Comparison of ENCODE assay signal across 11 mouse cellular contexts in genomic region chr8:94066121-94066863, GRCm38 (mm10). TPM values are rescaled to one million over a fixed set of nuclear protein-coding genes. Genes with fewer than 3 reads are reported as not detected.
DNase-seq lines count a peak whose midpoint lies in the region; ATAC-seq and TF ChIP-seq lines count a peak whose summit lies in the region.
"Had no signal": no experiment of that assay in that cellular context is flagged by ENCODE, and none has a peak within 500 bp of the region (broad histone marks: within the 10 kb centered on the region; RNA-seq: fewer than 3 reads in every experiment).

No protein-coding gene starts in this region.

- H3K27me3 ChIP-seq in forebrain, postnatal 0 days (ENCODE audit: insufficient read depth, low read length): no peaks in the 10 kb centered on the region
- H3K27me3 ChIP-seq in midbrain, embryonic 10.5 days (ENCODE audit: low read depth, poor library complexity, severe bottlenecking): no peaks in the 10 kb centered on the region

- 22% methylated on average over 11 of the region's 11 CpGs for WGBS in forebrain, postnatal 0 days
- WGBS in midbrain, embryonic 10.5 days: 55% methylated on average over 11 of the region's 11 CpGs

- peak; percentile 84 for ATAC-seq in forebrain, postnatal 0 days
- ATAC-seq: CD4-positive, CD25-positive, alpha-beta regulatory T cell, adult 4 months; liver, postnatal 0 days had no signal

- DNase-seq in right cerebral cortex, adult 2 months (ENCODE audit: low spot score in 2 of 2): peak; percentile 12 to 18
- no peak for DNase-seq in right cerebral cortex, adult 18-20 months
- DNase-seq in forebrain, postnatal 0 days: peak; percentile 61
- peak; percentile 48 for DNase-seq in midbrain, embryonic 10.5 days (ENCODE audit: low spot score)
- peak; percentile 15 for DNase-seq in telencephalon, adult 2 months (ENCODE audit: low read depth, low spot score)
- DNase-seq in gastrocnemius, postnatal 4 days (ENCODE audit: low spot score in 2 of 2): no peak
- DNase-seq in thymus, postnatal 10 days (ENCODE audit: low spot score in 2 of 2): no peak
- DNase-seq in kidney, adult 11 months: no peak
- DNase-seq: kidney, postnatal 10 days; liver, postnatal 0 days had no signal

- H3K4me1 ChIP-seq in forebrain, postnatal 0 days (ENCODE audit: insufficient read depth): no peaks in the 10 kb centered on the region
- H3K4me1 ChIP-seq in midbrain, embryonic 10.5 days: peaks cover 18% of the 10 kb centered on the region

- H3K9me3 ChIP-seq in forebrain, postnatal 0 days (ENCODE audit: low read length): no peaks in the 10 kb centered on the region
- H3K9me3 ChIP-seq in midbrain, embryonic 10.5 days (replicated peaks): no peaks in the 10 kb centered on the region

- peak overlapping the region; percentile 1; the same call in 1 of the 2 replicates for H3K27ac ChIP-seq in forebrain, postnatal 0 days (ENCODE audit: low read depth, low read length)
- peak overlapping the region; percentile 77 for H3K27ac ChIP-seq in midbrain, embryonic 10.5 days (replicated peaks)

- no peak overlapping the region for H3K4me2 ChIP-seq in forebrain, postnatal 0 days (ENCODE audit: low read depth)

- TF ChIP-seq CTCF in forebrain, postnatal 0 days (IDR thresholded peaks at IDR 0.05; ENCODE audit: low read depth): no peak

- no peak overlapping the region for H3K9ac ChIP-seq in forebrain, postnatal 0 days
- H3K9ac ChIP-seq: liver, postnatal 0 days had no signal

- H3K4me3 ChIP-seq in forebrain, postnatal 0 days (ENCODE audit: low read depth, low read length): no peak overlapping the region
- no peak overlapping the region for H3K4me3 ChIP-seq in midbrain, embryonic 10.5 days

- H3K36me3 ChIP-seq in forebrain, postnatal 0 days (ENCODE audit: insufficient read depth): peaks cover 47% of the 10 kb centered on the region
- peaks cover 65% of the 10 kb centered on the region for H3K36me3 ChIP-seq in midbrain, embryonic 10.5 days

RNA-seq across cellular contexts. Expression of gene Ogfod1, which starts 29.3 kb away (rescaled TPM):
- total RNA-seq in forebrain, postnatal 0 days (2014; rRNA removed): 15.4 and 17.9 TPM in 2 replicates
- polyA plus RNA-seq in forebrain, postnatal 0 days (2015; fragmentation: Nextera tagmentation; extraction: Ambion mirVana): 5.3 and 8.2 TPM in 2 replicates
- 10.8 and 11.6 TPM in 2 replicates for polyA plus RNA-seq in midbrain, embryonic 10.5 days (2016; fragmentation: Nextera tagmentation; extraction: Ambion mirVana)
- 10 to 100 TPM; 19.2 to 20.2 TPM for total RNA-seq in gastrocnemius, postnatal 4 days (2021)

RNA-seq across cellular contexts. Expression of gene Nudt21, which starts 29.5 kb away (rescaled TPM):
- total RNA-seq in forebrain, postnatal 0 days (2014; rRNA removed): 107 and 110 TPM in 2 replicates
- polyA plus RNA-seq in forebrain, postnatal 0 days (2015; fragmentation: Nextera tagmentation; extraction: Ambion mirVana): 104 and 131 TPM in 2 replicates
- polyA plus RNA-seq in midbrain, embryonic 10.5 days (2016; fragmentation: Nextera tagmentation; extraction: Ambion mirVana): 181 and 182 TPM in 2 replicates
- total RNA-seq in gastrocnemius, postnatal 4 days (2021): 10 to 100 TPM; 36.1 to 40.5 TPM

RNA-seq across cellular contexts. Expression of gene Bbs2, which starts 32.4 kb away (rescaled TPM):
- total RNA-seq in forebrain, postnatal 0 days (2014; rRNA removed): 21.1 and 22.6 TPM in 2 replicates
- 8.9 and 14.9 TPM in 2 replicates for polyA plus RNA-seq in forebrain, postnatal 0 days (2015; fragmentation: Nextera tagmentation; extraction: Ambion mirVana)
- polyA plus RNA-seq in midbrain, embryonic 10.5 days (2016; fragmentation: Nextera tagmentation; extraction: Ambion mirVana): 16.0 and 19.2 TPM in 2 replicates
- 1 to 10 TPM; 8.3 to 8.6 TPM for total RNA-seq in gastrocnemius, postnatal 4 days (2021)

RNA-seq across cellular contexts. Expression of gene Amfr, which starts 53.6 kb away (rescaled TPM):
- 163 and 217 TPM in 2 replicates for total RNA-seq in forebrain, postnatal 0 days (2014; rRNA removed)
- 82.8 and 90.2 TPM in 2 replicates for polyA plus RNA-seq in forebrain, postnatal 0 days (2015; fragmentation: Nextera tagmentation; extraction: Ambion mirVana)
- polyA plus RNA-seq in midbrain, embryonic 10.5 days (2016; fragmentation: Nextera tagmentation; extraction: Ambion mirVana): 47.0 and 50.8 TPM in 2 replicates
- 10 to 100 TPM; 93.2 to 98.0 TPM for total RNA-seq in gastrocnemius, postnatal 4 days (2021)

Comparison
In these comparisons a context has a peak if more than half of its experiments do, and no peak if none do; other contexts are left out.
1. DNase-seq: peak in right cerebral cortex, adult 2 months (2 of 2), forebrain, postnatal 0 days (single experiment), midbrain, embryonic 10.5 days (single experiment) and telencephalon, adult 2 months (single experiment); none in right cerebral cortex, adult 18-20 months (single experiment), gastrocnemius, postnatal 4 days (0 of 2), thymus, postnatal 10 days (0 of 2) and kidney, adult 11 months (single experiment).